29 mouse cellular contexts compared by ENCODE assay signal in genomic region chr10:93346208-93346936, GRCm38 (mm10).
"Had no signal": no experiment of that assay in that cellular context is flagged by ENCODE, and none has a peak within 500 bp of the region (broad histone marks: within the 10 kb centered on the region; RNA-seq: fewer than 3 reads in every experiment).

No protein-coding gene starts in this region.

- H3K36me3 ChIP-seq: limb, embryonic 10.5 days; limb, embryonic 12.5 days; limb, embryonic 13.5 days; limb, embryonic 15.5 days; liver, embryonic 12.5 days; liver, embryonic 13.5 days; liver, embryonic 15.5 days; lung, embryonic 15.5 days; midbrain, embryonic 10.5 days; midbrain, embryonic 12.5 days; midbrain, embryonic 13.5 days; midbrain, embryonic 15.5 days had no signal

- DNase-seq: left cerebral cortex, postnatal 4 days; liver; liver, embryonic 13.5 days; liver, postnatal 0 days; lung, adult 18-20 months; lung, adult 2 months; lung, embryonic 14.5 days; lung, postnatal 14 days; lung, postnatal 36 days; lung, postnatal 4 days; midbrain, embryonic 14.5 days had no signal

- H3K9ac ChIP-seq: limb, embryonic 12.5 days; limb, embryonic 13.5 days; limb, embryonic 15.5 days; liver, embryonic 12.5 days; liver, embryonic 13.5 days; liver, embryonic 14.5 days; liver, embryonic 15.5 days; liver, postnatal 0 days; lung, embryonic 14.5 days; lung, embryonic 15.5 days; midbrain, embryonic 12.5 days; midbrain, embryonic 13.5 days; midbrain, embryonic 15.5 days had no signal

- H3K27me3 ChIP-seq: limb, embryonic 12.5 days; limb, embryonic 13.5 days; limb, embryonic 15.5 days; liver, embryonic 12.5 days; liver, embryonic 13.5 days; liver, embryonic 15.5 days; lung, embryonic 15.5 days; midbrain, embryonic 12.5 days; midbrain, embryonic 13.5 days; midbrain, embryonic 15.5 days had no signal

- H3K9me3 ChIP-seq: limb, embryonic 10.5 days; limb, embryonic 12.5 days; limb, embryonic 13.5 days; limb, embryonic 15.5 days; liver, embryonic 12.5 days; liver, embryonic 13.5 days; liver, embryonic 15.5 days; lung, embryonic 15.5 days; midbrain, embryonic 10.5 days; midbrain, embryonic 12.5 days; midbrain, embryonic 13.5 days; midbrain, embryonic 15.5 days had no signal

- H3K4me2 ChIP-seq: limb, embryonic 12.5 days; liver, embryonic 11.5 days; liver, embryonic 12.5 days; liver, embryonic 13.5 days; liver, embryonic 15.5 days; lung, embryonic 14.5 days; lung, embryonic 15.5 days; midbrain, embryonic 11.5 days; midbrain, embryonic 12.5 days; midbrain, embryonic 13.5 days; midbrain, embryonic 15.5 days had no signal

- H3K27ac ChIP-seq: left cerebral cortex, adult 2 months; limb, embryonic 10.5 days; limb, embryonic 13.5 days; liver, embryonic 12.5 days; liver, embryonic 13.5 days; liver, embryonic 14.5 days; liver, embryonic 15.5 days; macrophage; midbrain, embryonic 10.5 days; midbrain, embryonic 12.5 days; midbrain, embryonic 13.5 days; midbrain, embryonic 15.5 days had no signal

- H3K4me3 ChIP-seq: left cerebral cortex, adult 2 months; limb, embryonic 10.5 days; limb, embryonic 12.5 days; limb, embryonic 13.5 days; limb, embryonic 15.5 days; liver, embryonic 12.5 days; liver, embryonic 13.5 days; liver, embryonic 15.5 days; lung, embryonic 15.5 days; megakaryocyte, embryonic 14.5 days; midbrain, embryonic 10.5 days; midbrain, embryonic 12.5 days; midbrain, embryonic 13.5 days; midbrain, embryonic 15.5 days; myocyte had no signal

- H3K4me1 ChIP-seq: liver, embryonic 12.5 days; liver, embryonic 13.5 days; liver, embryonic 15.5 days; midbrain, embryonic 10.5 days; midbrain, embryonic 12.5 days; midbrain, embryonic 15.5 days had no signal
